13 mouse cellular contexts compared by ENCODE assay signal in genomic region chr6:29923501-29923900, GRCm38 (mm10). TPM values are rescaled to one million over a fixed set of nuclear protein-coding genes. Genes with fewer than 3 reads are reported as not detected.
DNase-seq lines count a peak whose midpoint lies in the region; ATAC-seq and TF ChIP-seq lines count a peak whose summit lies in the region.
"Had no signal": no experiment of that assay in that cellular context is flagged by ENCODE, and none has a peak within 500 bp of the region (broad histone marks: within the 10 kb centered on the region; RNA-seq: fewer than 3 reads in every experiment).

No protein-coding gene starts in this region.

- no peak overlapping the region for H3K4me2 ChIP-seq in heart, postnatal 0 days (ENCODE audit: low read depth, low read length)
- no peak overlapping the region for H3K4me2 ChIP-seq in forebrain, embryonic 11.5 days (ENCODE audit: low read depth, low read length, severe bottlenecking)
- H3K4me2 ChIP-seq: hindbrain, embryonic 15.5 days; lung, embryonic 14.5 days had no signal

- intact Hi-C loops in gastrocnemius, adult 2 months (cut with DNase I): no loop called here

- DNase-seq in ovary, postnatal 36 days (ENCODE audit: low spot score): peak; percentile 33
- no peak for DNase-seq in ovary, postnatal 14 days (ENCODE audit: low spot score)
- peak; percentile 78 for DNase-seq in gastrocnemius, adult 2 months
- DNase-seq in heart, postnatal 0 days (ENCODE audit: low spot score): peak; percentile 87
- DNase-seq in thymus, postnatal 4 days: no peak
- no peak for DNase-seq in forebrain, embryonic 11.5 days (ENCODE audit: low spot score)
- DNase-seq in kidney, adult 8-10 months: no peak
- no peak for DNase-seq in layer of hippocampus, adult 18-20 months (ENCODE audit: low spot score in 2 of 2)
- DNase-seq: layer of hippocampus, adult 9-11 months; lung, embryonic 14.5 days had no signal

- peaks cover 12% of the 10 kb centered on the region; the same call in 1 of the 2 replicates for H3K4me1 ChIP-seq in heart, postnatal 0 days (ENCODE audit: control insufficient read depth, insufficient read depth)
- H3K4me1 ChIP-seq in forebrain, embryonic 11.5 days (replicated peaks; ENCODE audit: control insufficient read depth, insufficient read depth, low read length): no peaks in the 10 kb centered on the region
- H3K4me1 ChIP-seq: forebrain, embryonic 10.5 days; hindbrain, embryonic 15.5 days had no signal

- TF ChIP-seq CTCF in gastrocnemius, adult 2 months (IDR thresholded peaks at IDR 0.05): no peak
- TF ChIP-seq CTCF in heart, postnatal 0 days (IDR thresholded peaks at IDR 0.05; ENCODE audit: low read depth): no peak

- H3K27ac ChIP-seq in gastrocnemius, adult 2 months: no peak overlapping the region
- peak overlapping the region; percentile 86 for H3K27ac ChIP-seq in heart, postnatal 0 days (ENCODE audit: low read depth)
- H3K27ac ChIP-seq in forebrain, embryonic 11.5 days (ENCODE audit: low read depth, low read length): no peak overlapping the region
- H3K27ac ChIP-seq: forebrain, embryonic 10.5 days; hindbrain, embryonic 15.5 days had no signal

- no peak for TF ChIP-seq EP300 in heart, postnatal 0 days (IDR thresholded peaks at IDR 0.05; ENCODE audit: low read depth)

- WGBS in heart, postnatal 0 days: 22% methylated on average over 4 of the region's 4 CpGs
- 90% methylated on average over 4 of the region's 4 CpGs for WGBS in forebrain, embryonic 11.5 days

- ATAC-seq in heart, postnatal 0 days (ENCODE audit: insufficient read depth, low read depth): peak; percentile 89
- no peak for ATAC-seq in forebrain, embryonic 11.5 days (replicated peaks; ENCODE audit: low FRiP score)
- ATAC-seq: midbrain, embryonic 16.5 days had no signal

- H3K9me3 ChIP-seq in heart, postnatal 0 days (replicated peaks; ENCODE audit: control insufficient read depth, low read length): no peaks in the 10 kb centered on the region
- H3K9me3 ChIP-seq in forebrain, embryonic 11.5 days (ENCODE audit: control insufficient read depth, low read length): no peaks in the 10 kb centered on the region
- H3K9me3 ChIP-seq: forebrain, embryonic 10.5 days; hindbrain, embryonic 15.5 days had no signal

- no peak overlapping the region for H3K9ac ChIP-seq in heart, postnatal 0 days (replicated peaks; ENCODE audit: low read depth, low read length)
- H3K9ac ChIP-seq in forebrain, embryonic 11.5 days (ENCODE audit: low read length): no peak overlapping the region
- H3K9ac ChIP-seq: hindbrain, embryonic 15.5 days; lung, embryonic 14.5 days had no signal

- H3K27me3 ChIP-seq in heart, postnatal 0 days (ENCODE audit: control insufficient read depth, insufficient read depth, low read length): no peaks in the 10 kb centered on the region
- H3K27me3 ChIP-seq in forebrain, embryonic 11.5 days (ENCODE audit: control insufficient read depth, insufficient read depth, low read length): peaks cover 5% of the 10 kb centered on the region; the same call in 1 of the 2 replicates

- H3K4me3 ChIP-seq in gastrocnemius, adult 2 months: no peak overlapping the region
- no peak overlapping the region for H3K4me3 ChIP-seq in heart, postnatal 0 days (ENCODE audit: low read depth, low read length)
- no peak overlapping the region for H3K4me3 ChIP-seq in forebrain, embryonic 11.5 days (ENCODE audit: low read depth, low read length)
- H3K4me3 ChIP-seq: forebrain, embryonic 10.5 days; hindbrain, embryonic 15.5 days had no signal

- peaks cover 45% of the 10 kb centered on the region for H3K36me3 ChIP-seq in heart, postnatal 0 days (replicated peaks; ENCODE audit: control insufficient read depth, insufficient read depth, low read length)
- H3K36me3 ChIP-seq in forebrain, embryonic 11.5 days (ENCODE audit: control insufficient read depth, insufficient read depth, low read length): no peaks in the 10 kb centered on the region
- H3K36me3 ChIP-seq: forebrain, embryonic 10.5 days; hindbrain, embryonic 15.5 days had no signal

RNA-seq across cellular contexts. Expression of gene Strip2, which starts 6.7 kb away (rescaled TPM):
- under 1 TPM; 0.78 to 0.87 TPM for total RNA-seq in gastrocnemius, adult 2 months (2021)
- total RNA-seq in heart, postnatal 0 days (2014; rRNA removed; ENCODE audit: low replicate concordance): 144 and 168 TPM in 2 replicates
- polyA plus RNA-seq in heart, postnatal 0 days (2015; fragmentation: Nextera tagmentation; extraction: Ambion mirVana): 61.8 and 63.8 TPM in 2 replicates
- 0.48 and 0.77 TPM in 2 replicates for polyA plus RNA-seq in forebrain, embryonic 11.5 days (2014; fragmentation: Nextera tagmentation; extraction: Ambion mirVana)
- 10 to 100 TPM; 22.5 to 28.8 TPM for total RNA-seq in layer of hippocampus, adult 18-20 months (2021)

Comparison
In these comparisons a context has a peak if more than half of its experiments do, and no peak if none do; other contexts are left out.
1. DNase-seq: peak in ovary, postnatal 36 days (single experiment), gastrocnemius, adult 2 months (single experiment) and heart, postnatal 0 days (single experiment); none in ovary, postnatal 14 days (single experiment), thymus, postnatal 4 days (single experiment), forebrain, embryonic 11.5 days (single experiment), kidney, adult 8-10 months (0 of 2) and layer of hippocampus, adult 18-20 months (0 of 2).
2. RNA of gene Strip2, which starts 6.7 kb away (total RNA-seq): 144 to 168 TPM in heart, postnatal 0 days and 22.5 to 28.8 TPM in layer of hippocampus, adult 18-20 months; 0.78 to 0.87 TPM in gastrocnemius, adult 2 months; every median in the first group is over 10 times any median in the second.